Mouse (Mus musculus) lung, postnatal 0 days (tissue): ENCODE results near the gene Prkg2. TPM values are rescaled to one million over a fixed set of nuclear protein-coding genes. Genes with fewer than 3 reads are reported as not detected.

Experiments used
- ATAC-seq: fragments of 200-750 bp; cut with Nextera tagmentation; 2 replicates; pipeline ENCODE4 v1.8.0; 2017; ENCODE audit warnings: moderate library complexity
- DNase-seq: peaks from one replicate; pipeline ENCODE4 v3.0.0-alpha.2; 2016; ENCODE audit warnings: low spot score
- H3K27ac ChIP-seq: fragments of 300-500 bp; sonication (generic); 2 replicates; pipeline ENCODE4 v1.5.1; 2014; ENCODE audit warnings: antibody characterized with exemption, mild to moderate bottlenecking, low read length, mixed read lengths
- H3K27me3 ChIP-seq: fragments of 300-500 bp; sonication (generic); replicated peaks from 2 replicates; pipeline ENCODE4 v1.6.1; 2014; ENCODE audit warnings: low read length, mixed read lengths; ENCODE audit not compliant: insufficient read depth
- H3K36me3 ChIP-seq: fragments of 300-500 bp; sonication (generic); 2 replicates; pipeline ENCODE4 v1.6.1; 2014; ENCODE audit warnings: low read length, mixed read lengths; ENCODE audit not compliant: insufficient read depth
- H3K4me1 ChIP-seq: fragments of 300-500 bp; sonication (generic); 2 replicates; pipeline ENCODE4 v1.6.1; 2014; ENCODE audit warnings: antibody characterized with exemption, low read depth, low read length, mixed read lengths; ENCODE audit not compliant: insufficient read depth
- H3K4me2 ChIP-seq: fragments of 300-500 bp; sonication (generic); replicated peaks from 2 replicates; pipeline ENCODE4 v1.6.1; 2014; ENCODE audit warnings: low read depth, mild to moderate bottlenecking, low read length, moderate library complexity, mixed read lengths
- H3K4me3 ChIP-seq: fragments of 300-500 bp; sonication (generic); 2 replicates; pipeline ENCODE4 v1.5.1; 2014; ENCODE audit warnings: low read depth, low read length
- H3K9ac ChIP-seq: fragments of 300-500 bp; sonication (generic); replicated peaks from 2 replicates; pipeline ENCODE4 v1.6.1; 2014; ENCODE audit warnings: low read depth, mild to moderate bottlenecking
- H3K9me3 ChIP-seq: fragments of 300-500 bp; sonication (generic); 2 replicates; pipeline ENCODE4 v1.6.1; 2016; ENCODE audit warnings: low read length, mixed read lengths
- CTCF ChIP-seq: IDR thresholded peaks from 2 replicates; pipeline ENCODE4 v1.5.1; 2016; ENCODE audit warnings: antibody characterized with exemption, mild to moderate bottlenecking
- EP300 ChIP-seq: IDR thresholded peaks from 2 replicates; pipeline ENCODE4 v1.6.1; 2016; ENCODE audit warnings: antibody characterized with exemption, mild to moderate bottlenecking, control low read depth
- WGBS: fragments of 180-500 bp; shearing (Covaris S2); extraction: QIAGEN DNeasy Blood & Tissue Kit; methylation state at CpG from one replicate; pipeline ENCODE4 v1.1.7; 2014; 5-methylcytosine and 5-hydroxymethylcytosine counted together
- polyA plus RNA-seq: library from polyadenylated mRNA; unstranded; fragments of >200 nt; fragmentation: Nextera tagmentation; extraction: Ambion mirVana; gene quantifications from 2 replicates; pipeline ENCODE4 v1.2.1, GENCODE M21; 2015

The Prkg2 gene
- polyA plus RNA-seq = 9.2 and 10.9 TPM in 2 replicates

- H3K27ac ChIP-seq = no peak within 1 kb of the TSS
- peaks cover 15% of the 10 kb centered on the region; the same call in 1 of the 2 replicates for H3K27me3 ChIP-seq
- no peaks in the 10 kb centered on the region for H3K4me1 ChIP-seq
- no peak within 1 kb of the TSS; the same call in 1 of the 2 replicates for H3K9ac ChIP-seq
- ATAC-seq (peak; percentile 48), DNase-seq (peak; percentile 31)
- peak within 1 kb of the TSS; percentile 52 for H3K4me3 ChIP-seq
- WGBS = under 1% methylated on average over 55 of the region's 94 CpGs
- TF ChIP-seq CTCF = no peak
- no peak for TF ChIP-seq EP300
- H3K36me3 ChIP-seq = no peaks in the 10 kb centered on the region
- peak within 1 kb of the TSS; percentile 83 for H3K4me2 ChIP-seq
- H3K9me3 ChIP-seq = no peaks in the 10 kb centered on the region
Measured at GRCm38 (mm10) chr5:99036596-99037441, at the start of gene Prkg2. Gene Prkg2, minus strand, starts transcription at chr5:99037351.

DNA sequence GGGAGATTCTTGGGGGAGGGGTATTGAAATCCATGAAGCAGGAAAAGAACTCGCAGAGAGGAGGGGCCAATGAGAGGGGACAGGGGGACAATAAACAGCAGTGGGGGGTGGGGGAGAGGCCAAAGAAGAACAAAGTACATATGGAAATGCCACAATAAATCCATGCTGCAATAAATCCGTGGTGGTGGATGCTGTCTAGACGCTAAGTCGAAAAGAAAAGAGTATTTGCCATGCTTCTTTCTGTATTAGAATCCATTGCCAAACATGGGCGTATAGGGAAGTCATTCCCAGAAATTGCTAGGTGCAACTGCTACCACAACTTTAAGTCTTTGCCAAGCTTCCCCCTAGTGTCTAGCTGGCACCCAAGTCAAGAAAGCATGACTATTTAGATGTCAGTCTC lies 46.8 kb upstream of the Prkg2 start:
- Histone ChIP-seq H3K27ac (no peak overlapping the region), H3K4me2 (no peak overlapping the region), H3K4me3 (no peak overlapping the region), H3K36me3 (no peaks in the 10 kb centered on the region), H3K4me1 (no peaks in the 10 kb centered on the region), H3K9ac (no peak overlapping the region), H3K9me3 (no peaks in the 10 kb centered on the region), H3K27me3 (no peaks in the 10 kb centered on the region)
- TF ChIP-seq EP300 = no peak
- TF ChIP-seq CTCF = no peak
- 40% methylated on average over 5 of the region's 5 CpGs for WGBS
- no peak for DNase-seq
- no peak for ATAC-seq

DNA sequence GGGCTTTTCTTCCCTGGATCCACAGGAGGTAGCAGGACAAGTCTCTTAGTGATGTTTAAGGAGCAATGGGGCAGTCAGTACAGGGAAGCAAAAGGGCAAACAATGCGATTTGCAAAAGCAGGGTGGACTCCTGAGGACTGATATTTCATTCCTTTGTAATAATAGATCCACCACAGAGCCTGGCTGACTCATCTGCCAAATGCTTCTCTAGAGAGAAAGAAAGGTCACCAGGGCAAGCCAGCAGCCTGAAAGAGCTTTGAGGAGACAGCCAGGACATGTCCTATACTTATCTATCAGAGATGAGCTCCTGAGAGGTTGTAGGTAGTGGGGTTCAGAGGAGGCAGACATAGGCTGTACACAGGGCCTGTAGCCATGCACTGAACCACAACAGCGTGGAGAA lies 41.2 kb upstream of the Prkg2 start:
- WGBS = 65% methylated on average over 2 of the region's 2 CpGs
- Histone ChIP-seq H3K4me2 (no peak overlapping the region), H3K27me3 (no peaks in the 10 kb centered on the region), H3K27ac (no peak overlapping the region), H3K9me3 (no peaks in the 10 kb centered on the region), H3K9ac (no peak overlapping the region), H3K4me1 (no peaks in the 10 kb centered on the region), H3K4me3 (no peak overlapping the region), H3K36me3 (no peaks in the 10 kb centered on the region)
- ATAC-seq (no peak), DNase-seq (no peak)
- TF ChIP-seq EP300 (no peak), CTCF (no peak)

GRCm38 (mm10) chr5:99068391-99068790 lies 31.2 kb upstream of the Prkg2 start:
- Histone ChIP-seq H3K4me1 (no peaks in the 10 kb centered on the region), H3K9me3 (no peaks in the 10 kb centered on the region), H3K27me3 (no peaks in the 10 kb centered on the region), H3K27ac (no peak overlapping the region), H3K4me2 (no peak overlapping the region), H3K9ac (no peak overlapping the region), H3K4me3 (no peak overlapping the region), H3K36me3 (no peaks in the 10 kb centered on the region)
- peak; percentile 58 for DNase-seq
- ATAC-seq = no peak
- WGBS = 53% methylated on average over 2 of the region's 2 CpGs
- TF ChIP-seq CTCF = no peak
- TF ChIP-seq EP300 = no peak

GRCm38 (mm10) chr5:99062582-99062981 lies 25.4 kb upstream of the Prkg2 start:
- DNase-seq (no peak), ATAC-seq (no peak)
- H3K36me3 ChIP-seq = no peaks in the 10 kb centered on the region
- H3K27ac ChIP-seq = no peak overlapping the region
- no peaks in the 10 kb centered on the region for H3K27me3 ChIP-seq
- no peak overlapping the region for H3K4me2 ChIP-seq
- TF ChIP-seq EP300 (no peak), CTCF (no peak)
- H3K9ac ChIP-seq = no peak overlapping the region
- no peak overlapping the region for H3K4me3 ChIP-seq
- H3K9me3 ChIP-seq = no peaks in the 10 kb centered on the region
- H3K4me1 ChIP-seq = no peaks in the 10 kb centered on the region

- no peaks in the 10 kb centered on the region for H3K36me3 ChIP-seq
- peaks cover 15% of the 10 kb centered on the region; the same call in 1 of the 2 replicates for H3K27me3 ChIP-seq
- TF ChIP-seq CTCF = no peak
- TF ChIP-seq EP300 = no peak
- no peak overlapping the region for H3K27ac ChIP-seq
- H3K4me3 ChIP-seq = no peak overlapping the region
- 75% methylated on average over 6 of the region's 6 CpGs for WGBS
- no peak overlapping the region for H3K4me2 ChIP-seq
- no peak overlapping the region for H3K9ac ChIP-seq
- no peaks in the 10 kb centered on the region for H3K9me3 ChIP-seq
- no peaks in the 10 kb centered on the region for H3K4me1 ChIP-seq
- ATAC-seq = peak; percentile 58
- peak; percentile 74 for DNase-seq
Measured at GRCm38 (mm10) chr5:99039021-99039420, 1.9 kb upstream of the Prkg2 start.
